Mouse (Mus musculus) spleen, adult 2 months (tissue): ENCODE data around the gene Lhx1.

ENCODE experiments used
- CTCF ChIP-seq: fragments of 200-500 bp; IDR thresholded peaks from 2 replicates; pipeline ENCODE4 v1.5.1; 2011; ENCODE audit warnings: mild to moderate bottlenecking, inconsistent platforms; ENCODE audit not compliant: insufficient read depth, insufficient read length, insufficient replicate concordance; ENCODE audit errors: extremely low read depth
- POLR2A ChIP-seq: fragments of 200-500 bp; IDR thresholded peaks from 2 replicates; pipeline ENCODE4 v1.6.1; 2011; ENCODE audit warnings: low read depth, low read length, inconsistent platforms

GRCm38 (mm10) chr11:84473093-84473667, 52.2 kb downstream of the Lhx1 start:
- TF ChIP-seq CTCF (no peak), POLR2A (no peak)
